Mouse (Mus musculus): ENCODE results near the gene Krtap3-2.
"Not testable (repeated sequence)": the region's sequence is repeated elsewhere in the genome, so short reads cannot be mapped to it uniquely, and the experiment has no call there.

Krtap3-2 gene

DNA sequence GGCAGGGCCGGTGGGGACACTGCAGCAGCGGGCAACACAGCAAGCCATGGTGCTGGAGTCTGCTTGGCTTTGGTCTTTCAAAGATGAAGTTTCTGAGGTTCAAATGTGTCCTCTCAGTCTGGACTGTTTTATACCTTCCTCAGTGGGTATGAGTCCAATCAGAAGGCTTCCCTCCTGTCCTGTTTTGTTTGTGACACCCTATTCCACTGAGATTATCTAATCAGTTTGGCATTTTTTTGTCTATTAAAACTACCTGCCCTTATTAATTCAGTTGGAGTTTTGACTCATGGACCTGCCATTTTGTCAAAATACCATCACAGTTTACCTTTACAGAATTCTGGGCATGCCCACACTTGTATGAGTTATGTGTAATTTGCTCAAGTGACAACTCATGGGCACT, at the start of gene Krtap3-2:
Krtap3-2 (minus strand) TSS at position 101 of the 400 bp plus-strand sequence.
- DNase-seq (ENCODE audit: low read depth): no peak

GRCm38 (mm10) chr11:99603208-99603607, 46.6 kb upstream of the Krtap3-2 start, which contains the start of gene Gm11938:
Gene Gm11938 (minus strand): TSS chr11:99603308.
- not testable (repeated sequence) for DNase-seq (ENCODE audit: low read depth)

DNA sequence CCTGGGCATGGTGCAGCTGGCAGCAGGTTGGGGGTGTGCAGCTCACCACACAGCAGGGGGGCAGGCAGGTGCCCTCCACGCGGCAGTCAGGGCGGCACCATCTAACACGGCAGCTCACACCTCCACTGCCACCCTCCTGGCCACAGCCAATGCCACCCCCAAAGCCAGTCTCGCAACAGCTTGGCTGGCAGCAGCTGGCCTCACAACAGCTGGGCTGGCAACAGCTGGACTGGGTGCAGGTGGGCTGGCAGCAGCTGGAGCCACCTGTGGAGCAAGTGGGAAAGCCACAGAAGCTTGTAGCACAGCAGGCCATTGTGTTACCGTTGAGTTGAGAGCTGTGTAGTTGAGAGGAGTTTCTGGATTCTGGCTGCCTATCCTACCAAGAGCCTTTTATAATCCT, 41.1 kb upstream of the Krtap3-2 start, which contains the start of gene Krtap9-3:
Krtap9-3 (minus strand) TSS at position 364 of the 400 bp plus-strand sequence.
- not testable (repeated sequence) for DNase-seq (ENCODE audit: low read depth)

DNA sequence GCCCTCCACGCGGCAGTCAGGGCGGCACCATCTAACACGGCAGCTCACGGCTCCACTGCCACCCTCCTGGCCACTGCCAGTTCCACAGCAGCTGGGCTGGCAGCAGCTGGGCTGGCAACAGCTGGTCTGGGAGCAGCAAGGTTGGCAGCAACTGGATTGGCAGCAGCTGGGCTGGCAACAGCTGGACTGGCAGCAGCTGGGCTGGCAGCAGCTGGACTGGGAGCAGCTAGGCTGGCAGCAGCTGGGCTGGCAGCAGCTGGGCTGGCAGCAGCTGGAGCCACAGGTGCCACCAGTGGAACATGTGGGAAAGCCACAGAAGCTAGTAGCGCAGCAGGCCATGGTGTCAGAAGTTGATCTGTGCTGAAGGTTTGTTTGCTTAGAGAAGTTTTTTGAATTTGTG, 34.3 kb upstream of the Krtap3-2 start, which contains the start of gene Krtap1-3:
Krtap1-3 (minus strand) TSS at position 359 of the 400 bp plus-strand sequence.
- no peak for DNase-seq (ENCODE audit: low read depth)

DNA sequence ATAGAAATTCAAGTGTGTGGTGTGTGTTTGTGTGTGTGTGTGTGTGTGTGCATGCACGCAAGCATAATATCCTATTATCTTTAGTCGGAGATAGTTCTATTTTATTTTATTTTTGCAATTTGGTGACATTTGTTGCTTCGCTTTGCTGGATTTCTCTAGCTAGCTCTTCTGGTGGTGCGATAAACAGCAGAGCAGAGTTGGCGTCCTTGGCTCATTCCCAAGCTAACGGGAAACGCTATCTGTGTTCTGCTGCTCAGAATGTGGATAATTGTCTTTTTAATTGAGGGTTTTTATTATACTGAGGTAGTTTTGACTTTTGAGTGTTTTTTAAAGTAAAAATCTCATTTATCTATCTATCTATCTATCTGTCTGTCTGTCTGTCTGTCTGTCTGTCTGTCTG, 28.4 kb upstream of the Krtap3-2 start:
- DNase-seq (ENCODE audit: low read depth): no peak

- DNase-seq (ENCODE audit: low read depth): no peak
Observed at GRCm38 (mm10) chr11:99583245-99583704, 26.6 kb upstream of the Krtap3-2 start, which contains the start of gene Krtap1-4. Gene Krtap1-4 (minus strand): TSS chr11:99583654.

GRCm38 (mm10) chr11:99581564-99581963, 24.9 kb upstream of the Krtap3-2 start:
- DNase-seq (ENCODE audit: low read depth): no peak

DNA sequence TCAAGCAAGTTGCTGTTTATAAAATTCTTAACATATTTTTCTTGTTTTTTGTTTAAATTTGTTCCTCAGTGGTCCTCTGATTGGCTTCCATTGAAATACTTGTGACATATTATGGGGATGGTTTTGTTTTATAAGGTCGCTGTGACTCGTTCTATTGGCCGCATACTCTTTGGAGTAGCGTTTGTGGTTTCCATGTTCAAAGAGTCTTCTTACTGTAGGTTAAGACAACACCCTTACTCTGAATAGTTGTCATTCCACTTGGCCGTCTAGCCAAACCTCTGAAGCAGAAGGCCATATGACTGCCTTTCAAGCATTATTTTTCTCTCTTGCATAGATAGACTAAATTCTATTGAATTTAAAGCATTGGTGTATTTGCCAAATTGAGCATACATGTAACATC, 24.4 kb upstream of the Krtap3-2 start:
- no peak for DNase-seq (ENCODE audit: low read depth)

GRCm38 (mm10) chr11:99580636-99581035, 24.0 kb upstream of the Krtap3-2 start, which contains the start of gene Krtap1-5:
Gene Krtap1-5 (minus strand): TSS chr11:99581016.
- DNase-seq (ENCODE audit: low read depth): no peak

- DNase-seq (ENCODE audit: low read depth): peak; percentile 4
Observed at GRCm38 (mm10) chr11:99574106-99574505, 17.5 kb upstream of the Krtap3-2 start.

DNA sequence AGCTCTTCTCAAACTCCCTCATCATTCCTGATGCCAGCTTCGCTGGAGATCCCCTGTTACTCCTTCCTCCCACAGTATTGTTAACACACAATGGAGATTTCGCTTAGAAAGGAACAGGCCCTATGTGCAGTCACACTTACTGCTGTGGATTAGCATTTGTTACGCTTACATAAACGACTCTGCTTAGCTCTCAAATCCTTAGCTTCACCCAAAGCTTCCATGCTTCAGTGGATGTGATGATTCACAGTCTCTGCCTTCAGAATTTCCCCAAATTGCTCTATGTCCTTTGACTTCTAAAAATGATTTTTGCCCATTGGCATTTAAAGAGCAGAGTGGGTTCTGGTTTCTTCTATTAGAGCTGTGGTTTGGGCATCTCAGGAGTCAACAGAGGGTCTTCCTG, 16.5 kb upstream of the Krtap3-2 start:
- no peak for DNase-seq (ENCODE audit: low read depth)

DNA sequence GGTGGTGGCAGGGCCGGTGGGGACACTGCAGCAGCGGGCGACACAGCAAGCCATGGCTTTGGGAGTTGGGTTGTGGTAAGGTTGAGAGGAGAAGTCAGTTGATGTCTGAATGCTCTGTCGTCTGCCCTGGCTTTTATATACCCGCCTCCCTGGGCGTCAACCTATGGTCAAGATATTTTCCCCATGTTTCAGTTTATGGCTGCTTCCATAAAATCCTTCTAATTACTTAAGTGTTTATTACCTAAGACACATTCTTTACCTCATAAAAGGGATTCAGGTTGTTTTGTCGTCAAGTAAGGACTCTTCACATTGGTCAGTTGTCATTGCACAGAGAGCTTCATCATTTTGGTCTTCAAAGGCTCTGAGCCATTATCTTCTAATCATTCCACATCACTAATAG, 9.9 kb upstream of the Krtap3-2 start, which contains the start of gene Krtap3-1:
Krtap3-1 (minus strand) TSS at position 101 of the 400 bp plus-strand sequence.
- DNase-seq (ENCODE audit: low read depth): no peak

DNA sequence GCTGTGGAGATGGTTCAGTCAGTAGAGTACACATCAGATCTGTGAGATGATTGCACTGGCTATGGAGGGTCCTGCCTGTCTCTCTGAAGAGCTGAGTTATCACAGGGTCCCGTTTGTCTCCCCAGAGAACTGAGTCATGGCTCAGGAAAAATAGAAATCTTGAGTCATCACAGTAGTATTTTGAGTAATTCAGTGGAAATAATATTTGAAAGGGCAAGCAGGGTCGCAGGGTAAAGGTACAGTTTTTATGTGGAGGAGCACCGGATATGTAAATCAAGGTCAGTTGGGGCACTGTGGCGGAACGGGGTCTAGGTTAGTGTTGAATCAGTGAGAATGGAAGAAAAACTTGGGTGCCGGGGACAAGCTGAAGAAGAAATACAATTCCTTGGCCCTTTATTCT, 5.9 kb upstream of the Krtap3-2 start:
- no peak for DNase-seq (ENCODE audit: low read depth)

GRCm38 (mm10) chr11:99559366-99559765, 2.7 kb upstream of the Krtap3-2 start, which contains the start of gene Gm11939:
Gene Gm11939 (minus strand): TSS chr11:99559466.
- DNase-seq (ENCODE audit: low read depth): no peak

DNA sequence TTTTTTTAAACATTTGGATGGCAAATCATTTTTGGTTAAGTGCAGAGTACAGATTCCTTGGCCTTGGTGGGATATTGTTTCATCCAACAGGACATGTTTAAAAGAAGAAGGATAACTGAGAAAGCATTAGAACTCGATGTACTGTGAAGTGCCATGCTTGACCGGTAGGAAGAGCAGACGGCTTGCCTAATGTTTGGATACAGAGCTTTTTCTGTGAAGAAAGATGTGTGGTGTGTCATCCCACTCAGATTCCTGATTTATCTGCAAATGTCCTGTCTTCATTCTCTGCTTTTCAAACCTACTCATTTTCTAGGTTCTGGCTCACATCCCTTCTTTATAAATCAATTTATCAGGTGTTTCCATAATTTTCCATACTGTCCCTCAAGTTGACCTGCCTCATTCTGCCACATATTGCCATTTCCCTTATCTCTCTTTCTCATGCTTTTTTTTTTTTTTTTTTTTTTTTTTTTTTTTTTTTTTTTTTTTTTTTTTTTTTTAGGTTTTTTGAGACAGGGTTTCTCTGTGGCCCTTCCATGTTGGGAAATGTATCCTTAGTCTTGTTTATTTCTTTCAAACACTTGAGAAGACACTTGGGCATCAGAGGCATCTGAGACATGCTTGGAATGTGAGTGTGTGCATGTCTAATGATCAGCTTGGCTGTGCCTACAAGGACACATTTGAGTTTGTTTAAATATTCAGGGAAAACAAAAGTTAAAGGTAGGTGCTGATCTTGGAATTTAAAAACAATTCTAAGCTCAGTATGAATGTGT, 1.5 kb upstream of the Krtap3-2 start:
- DNase-seq (ENCODE audit: low read depth): no peak

DNA sequence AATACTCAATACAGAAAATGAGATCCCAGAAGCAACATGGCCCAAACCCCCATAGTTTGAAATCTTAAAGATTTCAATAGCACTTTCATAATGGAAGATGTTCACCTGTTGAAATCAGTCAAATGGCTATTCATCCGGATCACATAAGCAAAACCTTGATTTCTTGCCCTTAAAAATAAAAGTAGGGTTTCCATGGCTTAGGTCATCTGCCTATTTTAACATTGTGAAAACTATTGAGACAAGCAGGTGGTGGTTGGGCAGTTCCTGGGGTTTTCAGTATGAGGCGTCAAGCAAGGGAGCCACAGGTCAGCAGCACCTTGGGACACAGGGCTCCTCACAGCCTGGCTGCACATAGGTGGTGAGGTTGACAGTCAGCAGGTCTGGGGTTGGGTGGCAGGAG, 458 bp downstream of the Krtap3-2 start:
- no peak for DNase-seq (ENCODE audit: low read depth)

DNA sequence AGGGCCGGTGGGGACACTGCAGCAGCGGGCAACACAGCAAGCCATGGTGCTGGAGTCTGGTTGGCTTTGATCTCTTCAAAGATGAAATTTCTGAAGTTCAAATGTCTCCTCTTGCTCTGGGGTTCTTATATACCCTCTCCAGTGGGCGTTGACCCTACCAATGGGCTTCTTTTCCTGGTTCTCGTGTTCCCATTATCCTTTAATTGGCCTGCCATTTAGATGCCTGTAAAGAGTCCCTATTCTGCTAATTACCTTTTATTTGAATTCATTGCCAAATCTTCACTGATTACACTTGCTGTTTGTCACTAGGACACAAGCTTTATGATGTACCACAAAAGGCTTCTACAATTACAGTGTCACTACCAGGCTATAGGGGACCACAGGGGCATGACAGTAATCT, 5.9 kb downstream of the Krtap3-2 start, which contains the start of gene Krtap3-3:
Krtap3-3 (minus strand) TSS at position 101 of the 400 bp plus-strand sequence.
- DNase-seq (ENCODE audit: low read depth): no peak

GRCm38 (mm10) chr11:99547892-99548291, 8.8 kb downstream of the Krtap3-2 start:
- no peak for DNase-seq (ENCODE audit: low read depth)

DNA sequence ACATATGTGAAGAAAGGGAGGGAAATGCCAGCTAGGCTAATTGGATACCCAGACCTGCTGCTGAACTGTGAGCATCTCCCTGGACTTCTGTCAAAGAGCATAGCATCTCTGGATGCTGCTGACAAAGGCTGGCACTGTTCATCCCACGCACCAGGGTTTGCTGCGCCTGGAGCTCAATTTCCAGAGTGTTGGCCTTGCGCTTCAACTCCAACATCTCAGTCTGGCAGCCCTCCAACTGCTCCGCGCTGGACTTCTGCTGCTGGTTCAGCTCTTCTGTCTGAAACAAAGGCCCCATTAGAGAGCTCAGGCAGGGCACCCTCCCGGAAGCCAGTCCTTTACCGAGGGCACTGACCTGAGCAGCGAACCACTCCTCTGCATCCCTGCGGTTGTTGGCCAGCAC, 16.9 kb downstream of the Krtap3-2 start:
- DNase-seq (ENCODE audit: low read depth): no peak

DNA sequence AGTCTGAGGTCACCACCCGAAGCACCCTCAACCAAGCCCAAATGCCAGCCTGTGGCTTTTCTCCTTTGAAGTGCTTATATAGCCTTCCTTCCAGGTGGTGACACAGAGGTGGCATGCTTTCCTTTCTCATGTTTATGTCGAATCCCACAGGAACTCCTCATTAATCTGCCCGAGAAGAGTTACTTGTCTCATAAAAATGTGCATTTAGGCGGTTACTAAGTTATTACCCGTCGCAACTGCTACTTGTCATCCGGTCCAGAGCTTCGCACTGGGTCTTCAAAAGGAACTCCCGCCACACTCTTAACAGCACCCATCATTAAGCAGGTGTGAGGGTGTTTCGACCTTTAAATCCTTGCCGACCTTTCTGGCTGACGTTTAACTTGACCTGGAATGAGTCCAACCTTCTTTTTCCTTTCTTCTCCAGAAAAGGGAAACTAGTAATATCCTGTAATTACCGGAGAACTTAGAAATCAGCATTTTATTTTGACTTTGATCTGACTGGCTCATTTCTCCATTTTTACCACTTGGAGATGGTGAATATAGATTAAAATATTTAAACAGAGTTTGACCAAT, 35.3 kb downstream of the Krtap3-2 start, which contains the start of gene Krt39:
Krt39 (minus strand) TSS at position 51 of the 573 bp plus-strand sequence.
- DNase-seq (ENCODE audit: low read depth): no peak

DNA sequence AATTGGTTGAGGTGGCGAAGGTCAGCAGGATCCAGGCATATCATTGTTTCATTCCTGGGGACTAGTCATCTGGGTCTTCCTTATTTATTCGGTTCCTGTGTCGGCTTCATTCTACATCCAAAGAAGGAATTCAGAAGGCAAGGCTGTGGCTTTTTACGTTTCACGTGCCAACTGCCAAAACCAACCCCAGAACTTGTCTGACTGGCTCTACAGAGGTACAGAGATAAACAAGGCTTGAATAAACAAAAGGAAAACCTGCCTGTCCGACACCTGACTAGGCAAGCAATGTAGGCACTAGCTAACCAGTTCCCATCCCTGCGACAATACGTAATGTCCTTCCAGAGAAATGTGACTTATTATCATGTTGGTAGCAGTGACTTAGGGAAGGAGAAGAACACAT, 42.6 kb downstream of the Krtap3-2 start:
- no peak for DNase-seq (ENCODE audit: low read depth)

Measured in c-Kit-positive CD71-positive TER-119-negative erythroid progenitor cells, embryonic 14.5 days (primary cell).